Comparison of ENCODE assay signal across 8 mouse cellular contexts in genomic region chr2:84650464-84651195, GRCm38 (mm10). TPM values are rescaled to one million over a fixed set of nuclear protein-coding genes. Genes with fewer than 3 reads are reported as not detected.
DNase-seq lines count a peak whose midpoint lies in the region; ATAC-seq and TF ChIP-seq lines count a peak whose summit lies in the region.

Gene Ctnnd1, minus strand, starts transcription at chr2:84650765.

- peak; percentile 90 for ATAC-seq in erythroid progenitor cell, adult 5-6 weeks (replicated peaks; ENCODE audit: low FRiP score, poor library complexity, severe bottlenecking)
- ATAC-seq in heart, embryonic 11.5 days (replicated peaks; ENCODE audit: insufficient number of reproducible peaks, low FRiP score, low TSS enrichment) = peak; percentile 94
- peak; percentile 98 for ATAC-seq in kidney, embryonic 16.5 days (ENCODE audit: low FRiP score, low TSS enrichment)
- ATAC-seq in monocyte, adult 5-6 weeks (replicated peaks; ENCODE audit: insufficient number of reproducible peaks, low FRiP score, low TSS enrichment, poor library complexity, severe bottlenecking) = 0 out of 2 replicates have a peak, but pooled peaks have one; percentile 59

- WGBS in heart, embryonic 11.5 days (ENCODE audit: insufficient replicate concordance) = under 1% methylated on average over 15 of the region's 15 CpGs
- 0% methylated on average over 15 of the region's 15 CpGs for WGBS in kidney, embryonic 16.5 days

- in situ Hi-C loops in CH12.LX (cut with MboI; ENCODE audit: low pct_ligation_motif_present, low pct_unique_long_range_greater_than_20kb, low sequenced_read_pairs) = loop anchor here (5.0 to 25.0 kb wide), 2 partner anchors 33 to 188 kb away; no protein-coding TSS in a partner anchor

- dilution Hi-C loops in CH12.LX (cut with MboI; ENCODE audit: extremely low pct_ligation_motif_present, extremely low pct_unique_long_range_greater_than_20kb, low sequenced_read_pairs) = no loop called here

- no peaks in the 10 kb centered on the region for H3K4me1 ChIP-seq in CH12.LX (ENCODE audit: control insufficient read depth in 1 of 2, insufficient read depth in 2 of 2)
- peaks cover 6% of the 10 kb centered on the region for H3K4me1 ChIP-seq in brown adipose tissue, adult 24 weeks (ENCODE audit: control insufficient read depth, insufficient read depth, insufficient read length, low read length)
- peaks cover 15% of the 10 kb centered on the region for H3K4me1 ChIP-seq in heart, embryonic 11.5 days (ENCODE audit: control insufficient read depth, insufficient read depth, low read length)
- peaks cover 13% of the 10 kb centered on the region for H3K4me1 ChIP-seq in kidney, embryonic 16.5 days (ENCODE audit: insufficient read depth, low read length)

- H3K79me2 ChIP-seq in CH12.LX (replicated peaks; ENCODE audit: control insufficient read depth, extremely low read depth, insufficient read depth, poor library complexity, severe bottlenecking) = peaks cover 2% of the 10 kb centered on the region; the same call in 1 of the 2 replicates

- H3K4me3 ChIP-seq in CH12.LX (replicated peaks in 1 of 3; ENCODE audit: low read depth in 2 of 3, low read length in 2 of 3, poor library complexity in 1 of 3) = peak within 1 kb of the TSS in 2 of 3 experiments; percentile 48 to 57
- H3K4me3 ChIP-seq in brown adipose tissue, adult 24 weeks (ENCODE audit: insufficient read depth, low read depth, low read length) = peak within 1 kb of the TSS; percentile 91
- peak within 1 kb of the TSS; percentile 76 for H3K4me3 ChIP-seq in heart, embryonic 11.5 days (ENCODE audit: low read depth, low read length)
- H3K4me3 ChIP-seq in kidney, embryonic 16.5 days (ENCODE audit: low read length) = peak within 1 kb of the TSS; percentile 81

- DNase-seq in CH12.LX (ENCODE audit: extremely low read depth) = no peak
- DNase-seq in liver = peak; percentile 81
- peak; percentile 85 for DNase-seq in testis, postnatal 14 days (ENCODE audit: low spot score)

- TF ChIP-seq CTCF in CH12.LX (conservative IDR thresholded peaks at IDR 0.05 in 1 of 2, IDR thresholded peaks at IDR 0.05 in 1 of 2; ENCODE audit: low read depth in 2 of 2, low read length in 2 of 2) = no peak

- H3K9me3 ChIP-seq in CH12.LX (replicated peaks; ENCODE audit: low read length) = no peaks in the 10 kb centered on the region
- no peaks in the 10 kb centered on the region for H3K9me3 ChIP-seq in heart, embryonic 11.5 days (replicated peaks; ENCODE audit: control insufficient read depth, low read length)
- no peaks in the 10 kb centered on the region for H3K9me3 ChIP-seq in kidney, embryonic 16.5 days (ENCODE audit: low read length)

- TF ChIP-seq RAD21 in CH12.LX (IDR thresholded peaks at IDR 0.05; ENCODE audit: low read depth, low read length) = no peak

- TF ChIP-seq EP300 in CH12.LX (IDR thresholded peaks at IDR 0.05; ENCODE audit: low read length) = no peak

- TF ChIP-seq POLR2A in CH12.LX (IDR thresholded peaks at IDR 0.05; ENCODE audit: low read depth, low read length) = no peak

- peak within 1 kb of the TSS; percentile 56 for H3K9ac ChIP-seq in CH12.LX (ENCODE audit: insufficient read depth, low read depth)
- peak within 1 kb of the TSS; percentile 94 for H3K9ac ChIP-seq in heart, embryonic 11.5 days (ENCODE audit: low read depth, low read length)
- peak within 1 kb of the TSS; percentile 93 for H3K9ac ChIP-seq in kidney, embryonic 16.5 days (replicated peaks; ENCODE audit: low read length)

- H3K36me3 ChIP-seq in CH12.LX (replicated peaks in 1 of 2; ENCODE audit: control insufficient read depth in 1 of 2, insufficient read depth in 1 of 2, low read length in 1 of 2) = no peaks in the 10 kb centered on the region
- H3K36me3 ChIP-seq in heart, embryonic 11.5 days (ENCODE audit: control insufficient read depth, insufficient read depth, low read length) = no peaks in the 10 kb centered on the region
- H3K36me3 ChIP-seq in kidney, embryonic 16.5 days (ENCODE audit: insufficient read depth, low read length) = peaks cover 4% of the 10 kb centered on the region; the same call in 1 of the 2 replicates

- H3K27me3 ChIP-seq in CH12.LX (replicated peaks) = no peaks in the 10 kb centered on the region
- no peaks in the 10 kb centered on the region for H3K27me3 ChIP-seq in heart, embryonic 11.5 days (ENCODE audit: control insufficient read depth, insufficient read depth, low read length)
- H3K27me3 ChIP-seq in kidney, embryonic 16.5 days (ENCODE audit: insufficient read depth, low read length) = no peaks in the 10 kb centered on the region

- peak within 1 kb of the TSS; percentile 16; the same call in 1 of the 2 replicates for H3K4me2 ChIP-seq in CH12.LX (ENCODE audit: insufficient read depth, low read depth, poor library complexity, severe bottlenecking)
- peak within 1 kb of the TSS; percentile 63 for H3K4me2 ChIP-seq in heart, embryonic 11.5 days
- peak within 1 kb of the TSS; percentile 69 for H3K4me2 ChIP-seq in kidney, embryonic 16.5 days (replicated peaks; ENCODE audit: low read depth, low read length)

- H3K27ac ChIP-seq in CH12.LX (ENCODE audit: insufficient read depth, low read depth) = no peak within 1 kb of the TSS
- H3K27ac ChIP-seq in brown adipose tissue, adult 24 weeks (replicated peaks; ENCODE audit: low read depth, low read length) = peak within 1 kb of the TSS; percentile 99
- H3K27ac ChIP-seq in heart, embryonic 11.5 days (ENCODE audit: low read depth, low read length) = peak within 1 kb of the TSS; percentile 98
- peak within 1 kb of the TSS; percentile 99 for H3K27ac ChIP-seq in kidney, embryonic 16.5 days (ENCODE audit: low read length)

TF ChIP-seq in CH12.LX, 34 proteins besides CTCF, POLR2A, EP300 and RAD21:
- TF ChIP-seq ZNF384 (IDR thresholded peaks at IDR 0.05; ENCODE audit: low read depth, low read length) (peak; percentile 79), PAX5 (IDR thresholded peaks at IDR 0.05; ENCODE audit: low read length) (no peak)

RNA-seq across cellular contexts. Expression of gene Ctnnd1, which starts in this region (rescaled TPM):
- 2.7 and 2.8 TPM in 2 replicates for total RNA-seq in CH12.LX (2012; rRNA removed)
- total RNA-seq in CH12.LX (2014; rRNA removed) = 0.28 and 0.38 TPM in 2 replicates
- polyA plus RNA-seq in CH12.LX (2012; ENCODE audit: insufficient read length, low read depth) = 1.2 and 1.5 TPM in 2 replicates
- polyA plus RNA-seq in brown adipose tissue, adult 24 weeks (2012; ENCODE audit: insufficient read depth, insufficient read length, missing spikeins) = 32.5 and 35.3 TPM in 2 replicates
- total RNA-seq in erythroid progenitor cell, adult 5-6 weeks (2015; ENCODE audit: low replicate concordance) = 11.2 and 15.1 TPM in 2 replicates
- total RNA-seq in erythroid progenitor cell, adult 5-6 weeks (2017; ENCODE audit: low replicate concordance) = 7.0 and 18.7 TPM in 2 replicates
- polyA plus RNA-seq in heart, embryonic 11.5 days (2014; fragmentation: Nextera tagmentation; extraction: Ambion mirVana) = 71.2 and 77.5 TPM in 2 replicates
- 55.7 and 59.3 TPM in 2 replicates for polyA plus RNA-seq in kidney, embryonic 16.5 days (2015; fragmentation: Nextera tagmentation; extraction: Ambion mirVana)
- 7.9 to 20.7 TPM (median 8.5 TPM) in 3 replicates for total RNA-seq in monocyte, adult 5-6 weeks (2017)

Comparison
In these comparisons a context has a peak if more than half of its experiments do, and no peak if none do; other contexts are left out.
1. RNA of gene Ctnnd1 (polyA plus RNA-seq): 71.2 to 77.5 TPM in heart, embryonic 11.5 days, 55.7 to 59.3 TPM in kidney, embryonic 16.5 days and 32.5 to 35.3 TPM in brown adipose tissue, adult 24 weeks; 1.2 to 1.5 TPM in CH12.LX; every median in the first group is over 10 times any median in the second.
2. H3K4me2 ChIP-seq: peak in every context shown above with its lines; median percentile 69 in kidney, embryonic 16.5 days; 63 in heart, embryonic 11.5 days; 16 in CH12.LX.
3. Peak in every context shown above with its lines, with median percentiles within 50 percentile points of each other: H3K4me3 ChIP-seq, H3K9ac ChIP-seq and ATAC-seq.